11 mouse cellular contexts compared by ENCODE assay signal in the genomic region with DNA sequence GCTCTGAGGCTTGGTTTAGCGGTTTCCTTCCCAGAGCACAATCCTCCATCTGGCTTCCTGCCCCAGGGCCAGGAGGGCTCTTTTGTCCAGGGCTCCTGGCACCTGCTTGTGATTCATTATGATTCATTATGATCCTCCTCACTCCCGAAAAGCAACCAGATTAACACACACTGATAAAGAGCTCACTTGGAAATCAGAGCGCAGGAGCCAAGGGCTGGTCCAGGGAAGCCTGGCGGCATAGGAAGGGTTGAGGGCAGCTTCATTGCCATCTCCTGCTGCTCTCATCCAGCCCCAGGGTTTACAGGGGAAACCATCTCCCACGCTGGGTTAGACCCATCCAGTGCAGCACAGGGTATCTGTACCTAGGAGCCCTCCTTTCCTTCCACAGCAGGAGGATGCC.
DNase-seq lines count a peak whose midpoint lies in the region; ATAC-seq lines count a peak whose summit lies in the region.
"Had no signal": no experiment of that assay in that cellular context is flagged by ENCODE, and none has a peak within 500 bp of the region (broad histone marks: within the 10 kb centered on the region; RNA-seq: fewer than 3 reads in every experiment).

No protein-coding gene starts in this region.

- intact Hi-C loops in left cerebral cortex, postnatal 4 days (cut with DNase I) = no loop called here
- intact Hi-C loops in left cerebral cortex, postnatal 25 days (cut with DNase I) = no loop called here

- H3K27ac ChIP-seq in hindbrain, embryonic 12.5 days = 0 out of 2 replicates have a peak overlapping the region, but pooled peaks have one; percentile 23
- H3K27ac ChIP-seq in neural tube, embryonic 13.5 days (replicated peaks) = peak overlapping the region; percentile 23; the same call in 1 of the 2 replicates
- H3K27ac ChIP-seq: limb, embryonic 13.5 days had no signal

- H3K9ac ChIP-seq in hindbrain, embryonic 12.5 days = no peak overlapping the region
- H3K9ac ChIP-seq in neural tube, embryonic 13.5 days = 0 out of 2 replicates have a peak overlapping the region, but pooled peaks have one; percentile 2
- H3K9ac ChIP-seq: limb, embryonic 13.5 days; lung, embryonic 14.5 days had no signal

- H3K4me3 ChIP-seq in hindbrain, embryonic 12.5 days = no peak overlapping the region
- H3K4me3 ChIP-seq in neural tube, embryonic 13.5 days = no peak overlapping the region
- H3K4me3 ChIP-seq: limb, embryonic 13.5 days had no signal

- peaks cover 23% of the 10 kb centered on the region for H3K4me1 ChIP-seq in hindbrain, embryonic 12.5 days
- peaks cover 37% of the 10 kb centered on the region for H3K4me1 ChIP-seq in neural tube, embryonic 13.5 days (replicated peaks)

- peak; percentile 72 for ATAC-seq in hindbrain, embryonic 12.5 days (ENCODE audit: low FRiP score)
- peak; percentile 48 for ATAC-seq in neural tube, embryonic 13.5 days (ENCODE audit: low read depth)

- WGBS in hindbrain, embryonic 12.5 days = 38% methylated on average over 5 of the region's 5 CpGs
- WGBS in neural tube, embryonic 13.5 days = 26% methylated on average over 5 of the region's 5 CpGs

- H3K36me3 ChIP-seq in hindbrain, embryonic 12.5 days = no peaks in the 10 kb centered on the region
- no peaks in the 10 kb centered on the region for H3K36me3 ChIP-seq in neural tube, embryonic 13.5 days
- H3K36me3 ChIP-seq: limb, embryonic 13.5 days had no signal

- H3K27me3 ChIP-seq in hindbrain, embryonic 12.5 days = no peaks in the 10 kb centered on the region
- H3K27me3 ChIP-seq in neural tube, embryonic 13.5 days = no peaks in the 10 kb centered on the region
- H3K27me3 ChIP-seq: limb, embryonic 13.5 days had no signal

- H3K4me2 ChIP-seq in hindbrain, embryonic 12.5 days (replicated peaks) = no peak overlapping the region
- no peak overlapping the region for H3K4me2 ChIP-seq in neural tube, embryonic 13.5 days
- H3K4me2 ChIP-seq: heart, embryonic 11.5 days; limb, embryonic 13.5 days; lung, embryonic 14.5 days had no signal

- H3K9me3 ChIP-seq in hindbrain, embryonic 12.5 days (replicated peaks) = no peaks in the 10 kb centered on the region
- no peaks in the 10 kb centered on the region for H3K9me3 ChIP-seq in neural tube, embryonic 13.5 days

- DNase-seq in left cerebral cortex, postnatal 4 days = peak; percentile 67
- no peak for DNase-seq in left cerebral cortex, postnatal 25 days (ENCODE audit: low spot score in 2 of 2)
- DNase-seq in cerebellum, postnatal 14 days = peak; percentile 66 to 72
- DNase-seq in thymus, adult 18-20 months = no peak
- no peak for DNase-seq in testis, postnatal 10 days (ENCODE audit: low spot score)
- DNase-seq: lung, embryonic 14.5 days; right cerebral cortex, postnatal 14 days had no signal

Comparison
In these comparisons a context has a peak if more than half of its experiments do, and no peak if none do; other contexts are left out.
1. DNase-seq: peak in left cerebral cortex, postnatal 4 days (single experiment) and cerebellum, postnatal 14 days (2 of 2); none in left cerebral cortex, postnatal 25 days (0 of 2), thymus, adult 18-20 months (0 of 2) and testis, postnatal 10 days (single experiment).